Comparison of ENCODE assay signal across 16 mouse cellular contexts in the genomic region with DNA sequence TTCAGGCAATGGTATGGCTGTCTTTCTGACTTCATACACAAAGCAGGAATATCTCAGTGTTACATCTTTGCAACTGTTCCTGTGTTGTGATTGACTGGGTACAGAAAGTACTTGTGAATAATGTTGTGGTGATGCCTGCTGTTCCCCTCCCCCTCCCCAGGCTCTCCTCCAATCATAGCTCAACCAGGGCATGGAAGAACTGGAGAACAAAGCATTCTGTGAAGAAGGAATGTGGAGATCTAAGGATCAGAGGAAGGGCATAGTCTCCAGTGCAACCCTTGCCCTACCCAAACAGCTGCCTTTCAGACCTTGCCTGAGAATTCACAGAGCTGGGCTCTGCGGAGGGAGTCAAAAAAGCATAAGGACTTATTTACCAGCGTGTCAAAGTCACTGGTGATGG.
A peak's percentile ranks its signal among the peaks of the same experiment; 100 is the strongest.
DNase-seq lines count a peak whose midpoint lies in the region; ATAC-seq and TF ChIP-seq lines count a peak whose summit lies in the region.
"Had no signal": no experiment of that assay in that cellular context is flagged by ENCODE, and none has a peak within 500 bp of the region (broad histone marks: within the 10 kb centered on the region; RNA-seq: fewer than 3 reads in every experiment).

No protein-coding gene starts in this region.

- ATAC-seq in forebrain, embryonic 13.5 days: 0 out of 2 replicates have a peak, but pooled peaks have one; percentile 16
- no peak for ATAC-seq in forebrain, embryonic 14.5 days
- no peak for ATAC-seq in cerebellum, adult (ENCODE audit: insufficient number of reproducible peaks, low FRiP score, low TSS enrichment)
- ATAC-seq: inflammation-experienced regulatory T-cells, adult 6 months had no signal

- 0 out of 2 replicates have a peak, but pooled peaks cover 3% of the 10 kb centered on the region for H3K4me1 ChIP-seq in forebrain, embryonic 13.5 days
- no peaks in the 10 kb centered on the region for H3K4me1 ChIP-seq in forebrain, embryonic 14.5 days (ENCODE audit: control insufficient read depth, insufficient read depth, low read length)

- no peak overlapping the region for H3K4me3 ChIP-seq in forebrain, embryonic 13.5 days
- no peak overlapping the region for H3K4me3 ChIP-seq in forebrain, embryonic 14.5 days (ENCODE audit: low read depth, low read length)
- H3K4me3 ChIP-seq in layer of hippocampus, adult 2 months: no peak overlapping the region
- H3K4me3 ChIP-seq: kidney, embryonic 15.5 days had no signal

- H3K9ac ChIP-seq in forebrain, embryonic 13.5 days: no peak overlapping the region
- H3K9ac ChIP-seq in forebrain, embryonic 14.5 days (ENCODE audit: low read length): no peak overlapping the region
- H3K9ac ChIP-seq: kidney, embryonic 15.5 days; lung, embryonic 14.5 days had no signal

- 44% methylated on average over 2 of the region's 2 CpGs for WGBS in forebrain, embryonic 13.5 days
- 58% methylated on average over 2 of the region's 2 CpGs for WGBS in forebrain, embryonic 14.5 days

- no peak overlapping the region for H3K4me2 ChIP-seq in forebrain, embryonic 13.5 days
- H3K4me2 ChIP-seq in forebrain, embryonic 14.5 days (ENCODE audit: low read length): no peak overlapping the region
- H3K4me2 ChIP-seq: kidney, embryonic 15.5 days; lung, embryonic 14.5 days had no signal

- H3K9me3 ChIP-seq in forebrain, embryonic 13.5 days (replicated peaks): no peaks in the 10 kb centered on the region
- no peaks in the 10 kb centered on the region for H3K9me3 ChIP-seq in forebrain, embryonic 14.5 days (replicated peaks; ENCODE audit: control insufficient read depth, low read length)
- H3K9me3 ChIP-seq: kidney, embryonic 15.5 days had no signal

- H3K27me3 ChIP-seq in forebrain, embryonic 13.5 days: no peaks in the 10 kb centered on the region
- H3K27me3 ChIP-seq in forebrain, embryonic 14.5 days (replicated peaks; ENCODE audit: control insufficient read depth, insufficient read depth, low read length): no peaks in the 10 kb centered on the region
- H3K27me3 ChIP-seq: kidney, embryonic 15.5 days had no signal

- TF ChIP-seq CTCF in layer of hippocampus, adult 2 months (conservative IDR thresholded peaks at IDR 0.05): no peak

- H3K27ac ChIP-seq in forebrain, embryonic 13.5 days: no peak overlapping the region
- no peak overlapping the region for H3K27ac ChIP-seq in forebrain, embryonic 14.5 days (ENCODE audit: low read depth, low read length)
- H3K27ac ChIP-seq in layer of hippocampus, adult 2 months: no peak overlapping the region; the same call in 1 of the 2 replicates
- H3K27ac ChIP-seq: kidney, embryonic 15.5 days had no signal

- H3K36me3 ChIP-seq in forebrain, embryonic 13.5 days (ENCODE audit: poor library complexity, severe bottlenecking): no peaks in the 10 kb centered on the region
- H3K36me3 ChIP-seq in forebrain, embryonic 14.5 days (ENCODE audit: control insufficient read depth, insufficient read depth, low read length): no peaks in the 10 kb centered on the region
- H3K36me3 ChIP-seq: kidney, embryonic 15.5 days had no signal

- no peak for DNase-seq in forebrain, embryonic 14.5 days (ENCODE audit: low spot score)
- DNase-seq in ES-CJ7 (ENCODE audit: low read depth, low spot score): peak; percentile 3
- peak; percentile 34 for DNase-seq in embryo, embryonic 11 days
- peak; percentile 70 for DNase-seq in mesoderm, embryonic 11.5 days (ENCODE audit: low read depth, low spot score)
- no peak for DNase-seq in layer of hippocampus, adult 9-11 months
- no peak for DNase-seq in layer of hippocampus, adult 2 months (ENCODE audit: low spot score in 2 of 2)
- DNase-seq: adrenal gland, postnatal 25 days; cerebellum, postnatal 14 days; layer of hippocampus, postnatal 36 days; liver; lung, embryonic 14.5 days; retina, postnatal 1 day had no signal

Comparison
In these comparisons a context has a peak if more than half of its experiments do, and no peak if none do; other contexts are left out.
1. DNase-seq: peak in ES-CJ7 (single experiment), embryo, embryonic 11 days (single experiment) and mesoderm, embryonic 11.5 days (single experiment); none in forebrain, embryonic 14.5 days (single experiment), layer of hippocampus, adult 9-11 months (single experiment) and layer of hippocampus, adult 2 months (0 of 2).